Mouse (Mus musculus) urinary bladder, adult 18-20 months (tissue): ENCODE measurements around the gene Nubp2.
A peak's percentile ranks its signal among the peaks of the same experiment; 100 is the strongest.

ENCODE experiments used
- DNase-seq, 2 experiments: peaks; one replicate each; pipeline ENCODE4 v3.0.0; 2022; ENCODE audit warnings: low spot score in 2 of 2, mixed read lengths in 2 of 2

Gene Nubp2

GRCm38 (mm10) chr17:24886134-24886931, at the start of gene Nubp2, which contains the start of gene Spsb3:
Gene Nubp2 (minus strand): TSS chr17:24886349.
Gene Spsb3 (plus strand): TSS chr17:24886643.
- DNase-seq, result peak; percentile 83 to 98

- no peak for DNase-seq
These were observed 49.5 kb upstream of the Nubp2 start for GRCm38 (mm10) chr17:24935666-24936065.

GRCm38 (mm10) chr17:24934926-24935325, 48.8 kb upstream of the Nubp2 start:
- DNase-seq, result no peak

GRCm38 (mm10) chr17:24933163-24933562, 47.0 kb upstream of the Nubp2 start:
- no peak for DNase-seq

- DNase-seq, result no peak
These were observed 46.3 kb upstream of the Nubp2 start for GRCm38 (mm10) chr17:24932431-24932830.

GRCm38 (mm10) chr17:24929506-24929905, 43.4 kb upstream of the Nubp2 start:
- DNase-seq, result no peak

- no peak for DNase-seq
These were observed 37.1 kb upstream of the Nubp2 start for GRCm38 (mm10) chr17:24923246-24923645.

- no peak for DNase-seq
These were observed 27.8 kb upstream of the Nubp2 start for GRCm38 (mm10) chr17:24913984-24914383.

- no peak for DNase-seq
These were observed 21.4 kb upstream of the Nubp2 start for GRCm38 (mm10) chr17:24907591-24907990.

GRCm38 (mm10) chr17:24903767-24904166, 17.6 kb upstream of the Nubp2 start:
- no peak for DNase-seq

GRCm38 (mm10) chr17:24902671-24903474, 16.7 kb upstream of the Nubp2 start:
- no peak for DNase-seq

GRCm38 (mm10) chr17:24902124-24902523, 16.0 kb upstream of the Nubp2 start:
- no peak for DNase-seq

GRCm38 (mm10) chr17:24900014-24900413, 13.9 kb upstream of the Nubp2 start:
- DNase-seq, result no peak

- no peak for DNase-seq
These were observed 13.0 kb upstream of the Nubp2 start for GRCm38 (mm10) chr17:24899153-24899552.

- no peak for DNase-seq
These were observed 12.1 kb upstream of the Nubp2 start for GRCm38 (mm10) chr17:24898041-24898854.

GRCm38 (mm10) chr17:24897600-24897999, 11.5 kb upstream of the Nubp2 start:
- no peak for DNase-seq

GRCm38 (mm10) chr17:24896993-24897269, 10.8 kb upstream of the Nubp2 start:
- DNase-seq, result no peak

GRCm38 (mm10) chr17:24896241-24896992, 10.3 kb upstream of the Nubp2 start, which contains the start of gene Nme3:
Gene Nme3 (plus strand): TSS chr17:24896500.
- DNase-seq, result peak; percentile 59 to 73

- no peak for DNase-seq
These were observed 9.6 kb upstream of the Nubp2 start for GRCm38 (mm10) chr17:24895571-24896240.

GRCm38 (mm10) chr17:24894995-24895547, 8.9 kb upstream of the Nubp2 start, which contains the start of the genes Eme2 and Mrps34:
Gene Eme2 (minus strand): TSS chr17:24895087.
Gene Mrps34 (plus strand): TSS chr17:24895116.
- peak; percentile 74 to 81 for DNase-seq
